Mouse (Mus musculus): ENCODE results near the gene Cct3. TPM values are rescaled to one million over a fixed set of nuclear protein-coding genes. Genes with fewer than 3 reads are reported as not detected.

Cct3 gene
- total RNA-seq (2023), result 145 to 179 TPM (median 165 TPM) in 4 replicates

GRCm38 (mm10) chr3:88296561-88297318 is at the start of gene Cct3, which contains the start of gene Tsacc:
Gene Cct3 (plus strand): TSS chr3:88297116.
Gene Tsacc (minus strand): TSS chr3:88296999.

GRCm38 (mm10) chr3:88254268-88254926 is 42.5 kb upstream of the Cct3 start, which contains the start of gene Rhbg:
Gene Rhbg (minus strand): TSS chr3:88254709.

GRCm38 (mm10) chr3:88287110-88287509 is 9.8 kb upstream of the Cct3 start, which contains the start of gene Gm38392:
Gene Gm38392 (minus strand): TSS chr3:88287210.

GRCm38 (mm10) chr3:88324951-88325405 is 28.1 kb downstream of the Cct3 start, which contains the start of gene Glmp:
Gene Glmp (plus strand): TSS chr3:88325023.

GRCm38 (mm10) chr3:88336058-88337013 is 39.4 kb downstream of the Cct3 start, which contains the start of the genes Tmem79 and Smg5:
Gene Tmem79 (minus strand): TSS chr3:88336148.
Gene Smg5 (plus strand): TSS chr3:88336260.

GRCm38 (mm10) chr3:88364337-88364736 is 67.4 kb downstream of the Cct3 start, which contains the start of gene Paqr6:
Gene Paqr6 (plus strand): TSS chr3:88364584.

Other genes with a start within 250 kb of the Cct3 start
- 23.2 to 29.5 TPM (median 26.4 TPM) in 4 replicates for gene Naxe, start 238.6 kb upstream of the Cct3 start, total RNA-seq (2023)
- gene Ttc24, start 218.8 kb upstream of the Cct3 start, total RNA-seq (2023), result not detected in 4 replicates
- gene Iqgap3, start 215.1 kb upstream of the Cct3 start, total RNA-seq (2023), result 0.15 to 0.55 TPM (median 0.42 TPM) in 4 replicates
- 410 to 458 TPM (median 445 TPM) in 4 replicates for gene Mef2d, start 154.7 kb upstream of the Cct3 start, total RNA-seq (2023)
- gene Rhbg, start 42.4 kb upstream of the Cct3 start, total RNA-seq (2023), result not detected in 4 replicates
- 0.63 TPM in 1 of 4 replicates, not detected in the others for gene Gm38392, start 9.9 kb upstream of the Cct3 start, total RNA-seq (2023)
- 4.0 to 6.9 TPM (median 4.8 TPM) in 4 replicates for gene Tsacc, start 117 bp upstream of the Cct3 start, total RNA-seq (2023)
- gene Glmp, start 27.9 kb downstream of the Cct3 start, total RNA-seq (2023), result 124 to 147 TPM (median 133 TPM) in 4 replicates
- 0.37 to 2.3 TPM (median 1.8 TPM) in 4 replicates for gene Tmem79, start 39.0 kb downstream of the Cct3 start, total RNA-seq (2023)
- 107 to 116 TPM (median 112 TPM) in 4 replicates for gene Smg5, start 39.1 kb downstream of the Cct3 start, total RNA-seq (2023)
- 0.73 to 1.7 TPM (median 1.3 TPM) in 4 replicates for gene Paqr6, start 67.5 kb downstream of the Cct3 start, total RNA-seq (2023)
- 1.2 TPM in 1 of 4 replicates, not detected in the others for gene Bglap3, start 75.6 kb downstream of the Cct3 start, total RNA-seq (2023)
- not detected in 4 replicates for gene Bglap2, start 81.6 kb downstream of the Cct3 start, total RNA-seq (2023)
- gene Bglap, start 87.3 kb downstream of the Cct3 start, total RNA-seq (2023), result not detected in 4 replicates
- 65.0 to 68.1 TPM (median 67.2 TPM) in 4 replicates for gene Pmf1, start 113.2 kb downstream of the Cct3 start, total RNA-seq (2023)
- gene Slc25a44, start 128.0 kb downstream of the Cct3 start, total RNA-seq (2023), result 19.0 to 22.3 TPM (median 20.2 TPM) in 4 replicates
- gene Sema4a, start 164.1 kb downstream of the Cct3 start, total RNA-seq (2023), result 0.63 to 2.0 TPM (median 1.4 TPM) in 4 replicates
- 24.0 to 27.8 TPM (median 25.7 TPM) in 4 replicates for gene Lmna, start 212.8 kb downstream of the Cct3 start, total RNA-seq (2023)
- 1.2 to 1.5 TPM (median 1.4 TPM) in 4 replicates for gene Mex3a, start 235.3 kb downstream of the Cct3 start, total RNA-seq (2023)

Data from B cell, adult 62 days (primary cell).